Mouse (Mus musculus) neutrophil, adult 5-6 weeks (primary cell): Measurements from ENCODE around the gene Olfr1205. TPM values are rescaled to one million over a fixed set of nuclear protein-coding genes. Genes with fewer than 3 reads are reported as not detected.

Experiments used
- ATAC-seq: fragments of 151-379, 151-347 bp; 2 replicates; pipeline ENCODE4 v1.8.0; 2017; ENCODE audit warnings: mild to moderate bottlenecking, moderate TSS enrichment; ENCODE audit not compliant: insufficient number of reproducible peaks, poor library complexity, low FRiP score, severe bottlenecking; ENCODE audit errors: extremely low read depth
- total RNA-seq: library from RNA; stranded (forward); fragments of 200-1000 nt; gene quantifications from 2 replicates; pipeline ENCODE4 v1.2.3, GENCODE M21; 2017

Gene Olfr1205
- not detected in 2 replicates for total RNA-seq

- ATAC-seq, result no peak
Observed at GRCm38 (mm10) chr2:88829437-88829836, at the start of gene Olfr1205. Olfr1205 (plus strand) TSS chr2:88829737.

DNA sequence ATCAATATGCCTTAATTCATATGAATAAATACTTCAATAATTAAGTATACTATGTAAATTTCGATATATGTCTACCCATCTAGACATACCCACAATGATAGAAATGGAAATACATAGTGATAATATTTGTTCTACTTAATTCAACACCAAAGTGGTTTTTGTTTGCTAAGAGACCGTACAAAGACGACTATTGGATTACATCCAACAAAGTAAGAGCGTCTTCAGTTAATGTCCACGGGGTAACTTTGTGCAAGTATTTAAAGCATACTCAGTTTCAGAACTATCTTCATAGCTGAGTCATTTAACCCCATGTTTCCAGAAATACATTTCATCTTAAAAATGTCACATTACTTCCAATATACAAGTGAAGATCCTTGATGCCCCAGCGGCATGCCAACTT is 36.8 kb upstream of the Olfr1205 start, which contains the start of gene Olfr1201:
Gene Olfr1201 (plus strand): TSS at position 301 of the 400 bp plus-strand sequence.
- ATAC-seq, result no peak

DNA sequence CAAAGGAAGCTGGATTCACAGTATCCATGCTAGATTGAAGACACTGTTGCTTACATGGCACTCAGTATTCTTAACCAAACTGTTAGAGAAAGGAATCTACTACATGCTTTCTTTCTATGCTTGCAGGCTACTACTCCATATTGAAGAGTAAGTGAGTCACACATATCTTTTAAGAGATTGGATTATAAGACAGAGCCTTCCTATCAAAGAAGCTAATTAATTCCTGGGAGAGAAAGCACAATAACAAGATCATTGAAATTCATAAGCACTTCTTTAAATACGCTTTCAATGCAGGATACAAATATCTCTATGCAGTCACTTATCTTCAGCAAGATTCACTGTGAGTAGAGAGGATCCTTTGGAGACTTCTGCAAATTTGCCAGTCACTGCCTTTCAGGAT is 15.3 kb upstream of the Olfr1205 start, which contains the start of gene Olfr1202:
Gene Olfr1202 (plus strand): TSS at position 301 of the 400 bp plus-strand sequence.
- no peak for ATAC-seq

DNA sequence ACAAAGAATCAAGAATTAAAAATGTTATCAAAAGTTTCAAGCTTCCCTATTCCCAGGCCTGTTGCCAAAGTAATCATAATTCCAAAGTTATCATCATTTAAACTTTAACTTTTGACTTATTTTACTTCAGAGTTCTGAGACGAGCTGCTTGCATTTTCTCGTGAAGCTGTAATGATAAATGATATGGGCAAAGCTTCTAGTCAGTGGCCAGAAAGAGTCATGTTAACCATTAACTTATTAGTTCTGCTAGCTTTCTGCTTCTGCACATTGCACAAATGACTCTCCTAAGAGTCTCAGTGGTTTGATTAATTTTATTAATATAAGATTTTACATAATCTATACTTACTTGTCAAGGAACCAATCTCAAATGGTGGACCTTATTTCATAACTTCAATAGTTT is 8.9 kb downstream of the Olfr1205 start:
- ATAC-seq, result no peak

DNA sequence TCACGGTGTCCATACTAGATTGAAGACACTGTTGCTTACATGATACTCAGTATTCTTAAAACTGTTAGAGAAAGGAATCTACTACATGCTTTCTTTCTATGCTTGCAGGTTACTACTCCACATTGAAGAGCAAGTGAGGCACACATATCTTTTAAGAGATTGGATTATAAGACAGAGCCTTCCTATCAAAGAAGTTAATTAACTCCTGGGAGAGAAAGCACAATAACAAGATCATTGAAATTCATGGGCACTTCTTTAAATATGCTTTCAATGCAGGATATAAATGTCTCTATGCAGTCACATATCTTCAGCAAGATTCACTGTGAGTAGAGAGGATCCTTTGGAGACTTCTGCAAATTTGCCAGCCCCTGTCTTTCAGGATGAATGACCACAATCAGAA is 19.5 kb downstream of the Olfr1205 start, which contains the start of gene Olfr1204:
Gene Olfr1204 (plus strand): TSS at position 301 of the 400 bp plus-strand sequence.
- no peak for ATAC-seq

GRCm38 (mm10) chr2:88862931-88863330 is 33.4 kb downstream of the Olfr1205 start, which contains the start of gene Olfr1206:
Olfr1206 (plus strand) TSS chr2:88863231.
- no peak for ATAC-seq

Other genes starting within 250 kb of the Olfr1205 start
- not detected in 2 replicates for gene Olfr1189, start 243.3 kb upstream of the Olfr1205 start, total RNA-seq
- not detected in 2 replicates for gene Olfr1191-ps1, start 189.2 kb upstream of the Olfr1205 start, total RNA-seq
- gene Olfr1192-ps1, start 181.2 kb upstream of the Olfr1205 start, total RNA-seq, result 0.12 TPM in 1 of 2 replicates, not detected in the other
- not detected in 2 replicates for gene Olfr1193, start 154.1 kb upstream of the Olfr1205 start, total RNA-seq
- not detected in 2 replicates for gene Olfr1195, start 140.6 kb upstream of the Olfr1205 start, total RNA-seq
- gene Olfr1196, start 125.1 kb upstream of the Olfr1205 start, total RNA-seq, result not detected in 2 replicates
- not detected in 2 replicates for gene Olfr1197, start 97.4 kb upstream of the Olfr1205 start, total RNA-seq
- gene Olfr1198, start 78.4 kb upstream of the Olfr1205 start, total RNA-seq, result not detected in 2 replicates
- not detected in 2 replicates for gene Olfr1199, start 69.3 kb upstream of the Olfr1205 start, total RNA-seq
- gene Olfr1200, start 59.2 kb upstream of the Olfr1205 start, total RNA-seq, result not detected in 2 replicates
- gene Olfr1201, start 36.7 kb upstream of the Olfr1205 start, total RNA-seq, result not detected in 2 replicates
- gene Olfr1202, start 15.2 kb upstream of the Olfr1205 start, total RNA-seq, result not detected in 2 replicates
- not detected in 2 replicates for gene Olfr1204, start 19.6 kb downstream of the Olfr1205 start, total RNA-seq
- not detected in 2 replicates for gene Olfr1206, start 33.5 kb downstream of the Olfr1205 start, total RNA-seq
- gene Olfr1208, start 72.6 kb downstream of the Olfr1205 start, total RNA-seq, result 0.25 TPM in 1 of 2 replicates, not detected in the other
- not detected in 2 replicates for gene Olfr1209, start 85.4 kb downstream of the Olfr1205 start, total RNA-seq
- not detected in 2 replicates for gene Olfr1211, start 108.4 kb downstream of the Olfr1205 start, total RNA-seq
- gene Olfr1212, start 124.2 kb downstream of the Olfr1205 start, total RNA-seq, result not detected in 2 replicates
- gene Gm13762, start 150.5 kb downstream of the Olfr1205 start, total RNA-seq, result not detected in 2 replicates
- gene Olfr1214, start 162.9 kb downstream of the Olfr1205 start, total RNA-seq, result not detected in 2 replicates
- gene Olfr1215, start 177.2 kb downstream of the Olfr1205 start, total RNA-seq, result not detected in 2 replicates
- not detected in 2 replicates for gene Olfr1216, start 188.6 kb downstream of the Olfr1205 start, total RNA-seq
- not detected in 2 replicates for gene Olfr1217, start 202.3 kb downstream of the Olfr1205 start, total RNA-seq
- not detected in 2 replicates for gene Olfr1218, start 231.4 kb downstream of the Olfr1205 start, total RNA-seq